Mouse (Mus musculus) cerebellum, adult 11-12 months (tissue): ENCODE data around the gene Bfsp1.

Experiments
- DNase-seq: peaks from one replicate; pipeline ENCODE4 v3.0.0; 2022

Bfsp1 gene

GRCm38 (mm10) chr2:143862484-143863231 is at the start of gene Bfsp1:
Gene Bfsp1, minus strand, starts transcription at chr2:143863173.
- no peak for DNase-seq

- DNase-seq, result no peak
Measured at GRCm38 (mm10) chr2:143912199-143912598, 49.2 kb upstream of the Bfsp1 start.

DNA sequence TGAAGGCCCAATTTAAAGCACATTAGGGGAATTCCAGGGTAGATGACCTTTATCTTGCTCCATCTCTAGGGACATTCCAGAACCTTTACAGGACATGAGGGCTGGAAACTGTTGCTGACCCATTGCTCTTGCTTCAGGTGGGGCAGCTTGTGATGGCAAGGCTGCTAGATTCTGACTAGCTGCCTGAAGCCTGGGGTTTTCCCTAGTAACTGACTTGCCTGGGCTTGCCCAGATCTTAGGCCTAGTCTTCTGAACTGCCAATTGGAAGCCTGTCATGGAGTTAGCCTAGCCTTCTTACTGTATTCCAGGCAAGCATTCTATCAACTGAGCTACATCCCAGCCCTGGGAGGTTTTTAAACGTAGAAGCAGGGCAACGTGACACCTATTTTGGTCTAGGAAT is 46.3 kb upstream of the Bfsp1 start:
- no peak for DNase-seq

DNA sequence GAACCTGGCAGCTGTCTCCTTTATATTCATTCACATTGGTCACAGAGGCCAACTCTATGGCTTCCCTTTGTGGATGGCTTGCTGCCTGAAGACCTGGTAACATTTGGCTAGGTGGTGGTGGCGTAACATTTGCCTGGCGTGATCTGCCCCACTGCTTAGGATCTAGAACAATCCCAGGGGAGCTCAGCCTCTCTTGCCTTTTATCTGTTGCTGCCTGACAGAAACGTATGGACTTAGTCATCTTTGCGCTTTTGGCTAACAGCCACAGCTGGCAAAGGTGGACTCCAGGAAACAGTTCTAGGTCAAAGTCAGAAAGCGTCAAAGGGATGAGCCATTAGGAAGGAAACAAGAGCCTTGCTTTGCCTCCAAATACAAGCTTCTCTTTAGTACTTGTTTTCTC is 41.9 kb upstream of the Bfsp1 start:
- DNase-seq, result no peak

- no peak for DNase-seq
Measured at GRCm38 (mm10) chr2:143903376-143904045, 40.5 kb upstream of the Bfsp1 start.

GRCm38 (mm10) chr2:143900821-143901351 is 37.9 kb upstream of the Bfsp1 start:
- DNase-seq, result no peak

GRCm38 (mm10) chr2:143899470-143900220 is 36.7 kb upstream of the Bfsp1 start:
- DNase-seq, result no peak

- no peak for DNase-seq
Measured at GRCm38 (mm10) chr2:143891302-143892048, 28.5 kb upstream of the Bfsp1 start.

- DNase-seq, result no peak
Measured at GRCm38 (mm10) chr2:143889860-143890433, 27.0 kb upstream of the Bfsp1 start.

- DNase-seq, result no peak
Measured at GRCm38 (mm10) chr2:143889131-143889859, 26.3 kb upstream of the Bfsp1 start.

DNA sequence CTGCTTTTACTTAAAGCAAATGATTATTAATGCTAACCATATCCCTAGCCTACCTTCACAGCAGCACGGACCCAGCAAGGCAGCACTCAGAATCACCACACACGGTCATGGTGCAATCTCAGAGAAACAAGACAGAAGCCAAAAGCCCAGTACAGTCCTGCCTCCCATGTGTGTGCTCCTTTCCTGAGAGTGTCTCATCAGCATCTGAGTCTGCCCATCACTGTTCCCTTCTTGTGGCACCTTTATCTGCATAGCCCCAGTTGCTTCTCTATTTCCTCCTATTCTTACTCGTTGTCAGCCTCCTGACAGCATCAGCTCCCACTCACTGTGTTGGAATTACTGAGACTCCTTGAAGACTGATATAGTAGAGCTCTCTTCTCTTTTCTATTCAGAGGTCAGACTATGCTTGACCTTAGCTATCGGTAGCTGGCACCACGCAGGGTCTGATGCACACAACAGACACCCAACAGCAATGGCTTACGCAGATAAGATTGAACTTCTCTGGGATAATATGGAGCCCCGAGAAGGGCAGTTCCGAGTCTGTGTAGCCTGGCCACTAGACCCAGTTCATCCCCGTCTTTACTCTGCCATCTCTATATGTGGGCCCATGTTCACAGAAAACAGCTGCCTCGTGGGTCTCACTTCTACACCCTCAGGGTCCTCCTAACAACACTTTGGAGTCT is 19.8 kb upstream of the Bfsp1 start:
- DNase-seq, result no peak

DNA sequence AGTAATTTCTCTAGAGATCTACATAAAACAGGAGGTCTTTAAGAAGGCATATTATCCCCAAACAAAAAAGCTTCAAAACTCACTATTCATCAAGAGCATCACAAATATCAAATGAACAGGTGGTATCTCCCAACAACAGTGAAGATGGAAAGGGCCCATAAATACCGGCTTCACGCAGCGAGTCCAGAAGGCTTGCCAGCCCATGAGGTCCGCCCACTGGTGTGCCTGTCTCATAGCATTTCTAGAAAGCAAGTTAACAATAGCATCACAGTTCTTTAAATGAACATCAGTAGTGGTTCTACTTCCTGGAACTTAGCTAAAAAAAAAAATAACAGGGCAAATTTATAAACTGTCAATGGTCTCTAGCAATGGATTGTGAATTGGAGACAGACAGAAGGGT is 19.0 kb upstream of the Bfsp1 start:
- DNase-seq, result no peak

DNA sequence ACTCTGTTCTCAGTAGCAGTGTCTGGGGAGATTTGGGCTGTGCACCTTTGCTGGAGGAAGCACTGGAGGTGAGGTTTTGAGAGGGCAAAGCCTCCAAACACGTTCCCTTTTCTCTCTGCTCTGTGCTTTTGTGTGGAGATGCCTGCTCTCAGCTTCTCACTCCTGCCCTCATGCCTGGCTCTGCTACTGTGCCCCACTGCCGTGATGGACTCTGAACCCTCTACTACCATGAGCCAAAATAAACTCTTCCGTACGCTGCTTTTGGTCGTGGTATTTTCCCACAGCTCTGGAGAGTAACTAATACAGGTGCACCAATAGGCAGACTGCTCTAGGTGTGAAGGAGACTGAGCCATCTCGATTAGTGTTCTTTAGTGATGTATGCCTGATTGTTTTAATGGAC is 16.3 kb upstream of the Bfsp1 start:
- DNase-seq, result no peak

DNA sequence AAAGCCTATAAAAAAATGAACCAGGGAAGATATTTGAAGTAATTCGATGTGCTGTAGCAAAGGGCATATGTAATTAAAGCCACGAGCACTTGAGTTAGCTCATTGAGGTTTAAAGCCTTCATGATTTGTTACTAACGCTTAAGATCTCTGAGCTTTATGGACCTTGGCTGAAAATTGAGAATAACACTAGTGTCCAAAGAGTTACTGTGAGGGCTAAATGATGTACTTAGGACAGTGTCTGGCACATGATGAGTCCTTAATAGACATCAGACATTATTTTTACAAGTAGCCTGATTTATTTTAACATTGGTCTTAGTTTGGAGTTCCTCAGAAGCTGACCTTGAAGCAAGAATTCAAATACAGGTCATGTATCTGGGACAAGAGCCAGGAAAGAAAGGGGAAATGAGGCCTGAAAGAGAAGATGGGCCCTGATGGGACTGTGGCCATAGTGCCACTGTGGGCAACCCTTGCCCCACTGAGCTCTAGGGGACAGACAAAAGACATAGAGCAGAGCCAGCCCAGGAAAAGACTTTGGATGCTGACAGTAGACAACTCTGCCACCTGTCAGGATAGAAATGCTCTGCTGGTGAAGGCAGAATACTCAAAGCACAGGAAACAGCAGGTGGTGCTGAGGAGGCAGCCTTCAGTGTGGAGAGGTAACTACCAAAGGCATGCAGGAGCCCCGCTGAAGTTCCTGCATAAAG is 14.1 kb upstream of the Bfsp1 start:
- DNase-seq, result no peak

GRCm38 (mm10) chr2:143876026-143876425 is 13.1 kb upstream of the Bfsp1 start:
- no peak for DNase-seq

DNA sequence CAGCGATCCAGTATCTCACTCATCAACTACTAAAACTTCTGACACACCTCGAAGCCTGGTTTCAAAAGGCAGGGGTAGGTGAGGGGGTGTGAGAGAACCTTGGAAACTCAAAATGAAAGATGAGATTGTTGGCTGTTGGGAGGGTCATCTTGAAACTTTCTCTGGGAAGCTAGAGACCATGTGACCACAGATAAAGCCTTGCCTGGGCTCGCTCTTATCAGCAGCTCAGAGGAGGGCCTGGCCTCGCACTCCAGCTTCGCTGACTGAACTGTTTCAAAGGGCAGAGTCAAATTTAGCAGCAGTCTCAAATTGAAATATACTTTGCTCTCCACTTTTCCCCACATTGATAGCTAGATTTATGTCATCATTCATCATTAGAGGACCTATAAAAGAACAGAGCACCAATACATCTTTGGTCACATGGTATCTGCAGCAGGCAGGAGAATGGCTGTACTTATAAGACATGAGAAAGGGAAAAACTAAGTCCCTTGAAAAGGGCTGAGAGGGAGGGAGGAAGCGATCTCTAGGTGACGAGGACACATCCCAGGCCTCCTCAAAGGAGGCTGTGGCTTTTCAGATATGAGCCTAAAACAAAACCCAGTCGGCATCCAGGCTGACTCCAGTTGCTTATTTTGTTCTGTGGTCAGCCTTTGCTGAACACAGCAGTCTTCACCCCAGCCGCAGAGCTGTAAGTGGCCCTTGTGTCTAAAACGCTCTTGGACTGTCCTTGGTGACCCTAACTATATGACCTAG is 8.1 kb upstream of the Bfsp1 start:
- DNase-seq, result no peak

- DNase-seq, result peak; percentile 67
Measured at GRCm38 (mm10) chr2:143867326-143867725, 4.4 kb upstream of the Bfsp1 start.

GRCm38 (mm10) chr2:143864600-143864999 is 1.6 kb upstream of the Bfsp1 start:
- no peak for DNase-seq

DNA sequence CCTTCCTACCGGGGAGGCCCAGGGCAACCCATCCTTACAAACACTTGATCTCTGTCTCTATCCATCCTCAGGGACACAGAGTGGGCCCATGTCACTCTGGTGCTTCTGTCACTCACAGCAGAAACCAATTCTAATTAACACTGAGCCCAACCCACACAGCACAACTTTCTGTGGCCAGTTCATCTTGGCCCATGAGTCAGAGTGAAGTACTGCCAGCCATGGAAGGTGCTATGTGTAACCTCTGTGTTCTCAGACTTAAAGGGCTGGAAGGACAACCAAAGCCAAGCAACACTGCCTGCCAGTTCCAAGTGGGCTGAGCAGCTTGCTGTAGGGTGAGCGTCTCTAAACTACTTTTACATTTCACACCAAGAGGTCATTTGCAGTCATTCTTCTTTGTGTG is 3.8 kb downstream of the Bfsp1 start:
- DNase-seq, result no peak

DNA sequence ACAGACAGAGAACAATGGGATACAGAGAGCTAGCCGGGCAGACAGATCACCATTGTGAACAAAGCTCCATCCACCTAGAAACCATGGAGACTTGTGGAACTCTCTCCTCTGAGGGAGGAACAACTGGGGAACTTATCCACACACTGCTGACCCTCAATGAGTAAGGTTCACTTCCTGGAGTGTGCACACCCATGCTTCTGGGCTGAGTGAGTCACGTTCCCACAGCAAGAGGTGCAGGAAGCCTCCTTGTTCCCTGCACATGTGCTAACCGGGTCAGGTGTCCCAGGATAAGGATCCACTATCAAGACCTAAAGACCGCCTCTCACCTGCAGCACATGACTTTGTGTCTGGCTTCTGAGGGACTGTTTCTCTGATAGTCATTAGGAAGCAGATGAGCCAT is 9.5 kb downstream of the Bfsp1 start:
- no peak for DNase-seq
